Mouse (Mus musculus) cerebellum, adult (tissue): Measurements from ENCODE around the gene Eif4e2.

Experiments used
- ATAC-seq: cut with Nextera tagmentation; 2 replicates; pipeline ENCODE4 v1.9.2; 2017; ENCODE audit warnings: mild to moderate bottlenecking, moderate library complexity, mixed read lengths; ENCODE audit not compliant: insufficient number of reproducible peaks, low FRiP score, low TSS enrichment

Eif4e2 gene

GRCm38 (mm10) chr1:87283410-87283960 is 69.8 kb downstream of the Eif4e2 start:
- ATAC-seq: no peak

DNA sequence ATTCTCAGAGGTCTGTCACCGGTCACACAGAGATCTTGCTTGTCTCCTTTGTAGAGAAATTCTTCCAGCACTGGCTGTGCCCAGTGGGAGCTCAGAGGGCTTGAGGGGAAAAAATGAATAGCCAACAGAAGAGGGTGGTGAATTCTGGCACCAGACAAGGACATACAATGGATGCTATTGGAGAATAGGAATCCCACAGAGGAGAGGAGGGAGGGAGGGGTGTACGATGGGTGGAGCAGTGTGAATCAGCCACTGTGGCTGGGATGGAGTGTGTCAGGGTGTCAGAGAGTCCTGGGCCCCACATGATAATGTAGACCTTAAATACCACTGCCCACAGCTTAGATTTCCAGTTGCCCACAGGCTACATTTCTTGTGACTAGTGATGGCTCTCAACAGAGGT is 73.4 kb downstream of the Eif4e2 start:
- no peak for ATAC-seq
